Mouse (Mus musculus): ENCODE results near the gene Ppil1. TPM values are rescaled to one million over a fixed set of nuclear protein-coding genes. Genes with fewer than 3 reads are reported as not detected.
A peak's percentile ranks its signal among the peaks of the same experiment; 100 is the strongest.

The Ppil1 gene
- polyA plus RNA-seq, 1 experiment from 2014 or later: 126 TPM

- Histone ChIP-seq H3K4me1 (0 out of 2 replicates have a peak, but pooled peaks cover 4% of the 10 kb centered on the region), H3K36me3 (peaks cover 47% of the 10 kb centered on the region), H3K9ac (no peak overlapping the region), H3K4me2 (no peak overlapping the region), H3K4me3 (no peak overlapping the region), H3K9me3 (replicated peaks) (no peaks in the 10 kb centered on the region), H3K27me3 (replicated peaks) (peaks cover 19% of the 10 kb centered on the region), H3K27ac (no peak overlapping the region)
- no peak for ATAC-seq
- 82% methylated on average over 13 of the region's 13 CpGs for WGBS (ENCODE audit: insufficient replicate concordance)
These were observed 16.1 kb downstream of the Ppil1 start for GRCm38 (mm10) chr17:29247881-29248280.

GRCm38 (mm10) chr17:29246602-29247001 lies 17.4 kb downstream of the Ppil1 start:
- Histone ChIP-seq H3K4me3 (no peak overlapping the region), H3K9me3 (replicated peaks) (no peaks in the 10 kb centered on the region), H3K4me2 (no peak overlapping the region), H3K4me1 (0 out of 2 replicates have a peak, but pooled peaks cover 4% of the 10 kb centered on the region), H3K27ac (no peak overlapping the region), H3K27me3 (replicated peaks) (peaks cover 32% of the 10 kb centered on the region), H3K36me3 (peaks cover 34% of the 10 kb centered on the region), H3K9ac (no peak overlapping the region)
- no peak for ATAC-seq
- 33% methylated on average over 5 of the region's 5 CpGs for WGBS (ENCODE audit: insufficient replicate concordance)

GRCm38 (mm10) chr17:29245725-29246124 lies 18.3 kb downstream of the Ppil1 start:
- Histone ChIP-seq H3K27me3 (replicated peaks) (peaks cover 35% of the 10 kb centered on the region), H3K27ac (no peak overlapping the region), H3K4me1 (0 out of 2 replicates have a peak, but pooled peaks cover 4% of the 10 kb centered on the region), H3K9me3 (replicated peaks) (no peaks in the 10 kb centered on the region), H3K4me2 (no peak overlapping the region), H3K4me3 (no peak overlapping the region), H3K9ac (no peak overlapping the region), H3K36me3 (peaks cover 25% of the 10 kb centered on the region)
- no peak for ATAC-seq
- 28% methylated on average over 7 of the region's 7 CpGs for WGBS (ENCODE audit: insufficient replicate concordance)

GRCm38 (mm10) chr17:29244912-29245311 lies 19.1 kb downstream of the Ppil1 start:
- Histone ChIP-seq H3K27me3 (replicated peaks) (peaks cover 42% of the 10 kb centered on the region), H3K9ac (no peak overlapping the region), H3K9me3 (replicated peaks) (no peaks in the 10 kb centered on the region), H3K4me3 (no peak overlapping the region), H3K36me3 (peaks cover 17% of the 10 kb centered on the region), H3K4me2 (no peak overlapping the region), H3K4me1 (0 out of 2 replicates have a peak, but pooled peaks cover 4% of the 10 kb centered on the region), H3K27ac (no peak overlapping the region)
- ATAC-seq: no peak
- 47% methylated on average over 12 of the region's 12 CpGs for WGBS (ENCODE audit: insufficient replicate concordance)

DNA sequence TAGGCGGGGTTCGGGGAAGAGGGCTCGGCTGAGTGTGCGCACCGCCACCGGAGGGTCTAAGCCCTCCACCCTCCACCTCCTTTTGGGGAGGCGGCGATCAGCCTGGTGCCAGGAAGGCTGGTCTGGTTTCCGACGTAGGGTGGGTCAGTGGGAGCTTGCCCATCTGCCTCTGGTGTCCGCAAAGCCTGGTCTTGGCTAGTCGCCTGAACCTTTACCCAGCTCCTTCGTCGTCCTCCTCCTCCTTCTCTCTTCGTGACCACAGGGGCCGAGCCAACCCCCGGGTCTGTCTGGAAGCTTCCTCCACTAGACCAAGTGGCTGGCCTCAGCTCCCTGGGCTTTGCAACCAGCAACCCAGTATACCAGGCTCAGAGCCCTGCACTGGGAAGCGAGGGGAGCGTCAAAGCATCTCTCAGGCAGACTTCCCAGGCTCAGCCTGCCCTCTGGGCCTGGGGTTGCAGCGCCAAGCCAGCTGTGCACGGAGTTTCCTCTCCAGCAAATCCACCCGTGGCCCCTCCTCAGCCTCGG lies 25.5 kb downstream of the Ppil1 start:
- Histone ChIP-seq H3K36me3 (no peaks in the 10 kb centered on the region), H3K27me3 (replicated peaks) (peaks cover 93% of the 10 kb centered on the region), H3K27ac (no peak overlapping the region), H3K4me1 (peaks cover 13% of the 10 kb centered on the region; the same call in 1 of the 2 replicates), H3K9me3 (replicated peaks) (no peaks in the 10 kb centered on the region), H3K9ac (0 out of 2 replicates have a peak overlapping the region, but pooled peaks have one; percentile 45), H3K4me3 (peak overlapping the region; percentile 53), H3K4me2 (peak overlapping the region; percentile 70)
- no peak for ATAC-seq
- WGBS (ENCODE audit: insufficient replicate concordance): 5% methylated on average over 23 of the region's 23 CpGs

DNA sequence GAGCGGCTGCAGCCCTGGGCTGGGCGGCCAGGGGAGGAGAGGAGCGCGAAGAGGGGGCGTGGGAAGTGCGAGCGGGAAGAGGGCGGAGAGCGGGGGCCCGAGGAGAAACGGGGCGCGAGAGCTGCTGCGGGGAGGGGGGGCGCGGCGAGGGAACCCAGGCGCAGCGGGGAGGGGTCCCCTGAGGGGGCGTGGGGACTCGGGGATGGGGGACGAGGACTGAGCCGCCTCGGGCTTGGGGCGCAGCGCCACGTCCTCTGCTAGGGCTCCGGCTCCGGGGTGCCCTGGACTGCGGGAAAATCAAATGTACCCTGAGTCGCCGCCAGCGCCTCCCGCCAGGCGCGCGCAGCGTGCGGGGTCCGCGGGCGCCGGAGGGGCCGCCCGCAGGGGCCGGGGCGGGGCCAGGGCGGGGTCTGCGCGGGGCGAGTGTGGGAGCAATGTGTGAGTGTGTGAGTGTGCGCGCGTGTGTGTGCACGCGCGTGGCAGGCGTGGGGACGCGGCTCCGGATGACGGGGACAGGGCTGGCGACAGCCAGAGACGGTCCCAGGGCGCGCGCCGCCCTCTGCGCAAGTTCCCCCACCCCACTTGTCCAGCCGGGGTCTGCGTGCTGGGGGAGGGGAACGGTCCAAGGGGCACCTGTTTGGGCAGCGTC lies 26.1 kb downstream of the Ppil1 start, which contains the start of gene Cpne5:
Gene Cpne5, minus strand, starts transcription at position 396 of the 649 bp plus-strand sequence.
- H3K9ac ChIP-seq: peak within 1 kb of the TSS; percentile 45; the same call in 1 of the 2 replicates
- peak within 1 kb of the TSS; percentile 53 for H3K4me3 ChIP-seq
- WGBS (ENCODE audit: insufficient replicate concordance): under 1% methylated on average over 58 of the region's 73 CpGs
- H3K27me3 ChIP-seq (replicated peaks): peaks cover 93% of the 10 kb centered on the region
- no peak within 1 kb of the TSS for H3K27ac ChIP-seq
- no peaks in the 10 kb centered on the region for H3K36me3 ChIP-seq
- H3K9me3 ChIP-seq (replicated peaks): no peaks in the 10 kb centered on the region
- ATAC-seq: 0 out of 2 replicates have a peak, but pooled peaks have one; percentile 18
- H3K4me1 ChIP-seq: peaks cover 13% of the 10 kb centered on the region; the same call in 1 of the 2 replicates
- peak within 1 kb of the TSS; percentile 70 for H3K4me2 ChIP-seq

DNA sequence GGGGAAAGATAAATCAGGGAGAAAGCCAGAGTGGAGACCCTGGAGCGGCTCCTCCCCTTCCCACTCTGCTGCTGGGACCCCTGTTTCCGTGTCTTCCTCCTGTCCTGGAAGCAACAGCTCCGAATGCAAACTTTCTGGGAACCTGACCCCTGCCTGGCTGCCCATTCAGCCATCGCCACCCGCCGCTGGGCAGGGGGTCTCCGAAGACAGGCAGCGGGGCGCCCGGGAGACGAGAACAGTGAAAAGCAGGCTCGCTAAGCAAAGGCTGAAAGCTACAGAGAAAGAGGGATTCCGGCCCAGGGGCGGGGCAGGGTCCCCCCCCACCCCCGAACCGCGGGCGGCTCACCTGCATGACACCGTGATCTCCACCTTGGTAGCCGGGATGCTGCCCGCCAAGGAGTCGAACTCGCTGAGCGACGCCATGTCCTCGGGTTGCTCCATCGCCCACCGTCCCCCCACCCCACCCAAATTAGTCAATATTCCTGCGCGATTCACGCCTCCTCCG lies 26.7 kb downstream of the Ppil1 start:
- H3K4me3 ChIP-seq: peak overlapping the region; percentile 53
- 0 out of 2 replicates have a peak overlapping the region, but pooled peaks have one; percentile 45 for H3K9ac ChIP-seq
- peaks cover 93% of the 10 kb centered on the region for H3K27me3 ChIP-seq (replicated peaks)
- H3K9me3 ChIP-seq (replicated peaks): no peaks in the 10 kb centered on the region
- 1% methylated on average over 32 of the region's 32 CpGs for WGBS (ENCODE audit: insufficient replicate concordance)
- H3K27ac ChIP-seq: no peak overlapping the region
- H3K36me3 ChIP-seq: no peaks in the 10 kb centered on the region
- peaks cover 13% of the 10 kb centered on the region; the same call in 1 of the 2 replicates for H3K4me1 ChIP-seq
- ATAC-seq: no peak
- peak overlapping the region; percentile 70 for H3K4me2 ChIP-seq

GRCm38 (mm10) chr17:29236111-29236510 lies 27.9 kb downstream of the Ppil1 start:
- H3K9ac ChIP-seq: no peak overlapping the region
- peaks cover 13% of the 10 kb centered on the region; the same call in 1 of the 2 replicates for H3K4me1 ChIP-seq
- ATAC-seq: no peak
- WGBS (ENCODE audit: insufficient replicate concordance): 54% methylated on average over 7 of the region's 7 CpGs
- no peaks in the 10 kb centered on the region for H3K9me3 ChIP-seq (replicated peaks)
- H3K27me3 ChIP-seq (replicated peaks): peaks cover 85% of the 10 kb centered on the region
- no peaks in the 10 kb centered on the region for H3K36me3 ChIP-seq
- no peak overlapping the region for H3K4me3 ChIP-seq
- H3K27ac ChIP-seq: no peak overlapping the region
- H3K4me2 ChIP-seq: no peak overlapping the region

GRCm38 (mm10) chr17:29231109-29231508 lies 32.9 kb downstream of the Ppil1 start:
- Histone ChIP-seq H3K36me3 (no peaks in the 10 kb centered on the region), H3K9ac (no peak overlapping the region), H3K27ac (no peak overlapping the region), H3K4me2 (no peak overlapping the region), H3K4me3 (no peak overlapping the region), H3K27me3 (replicated peaks) (peaks cover 40% of the 10 kb centered on the region), H3K4me1 (no peaks in the 10 kb centered on the region), H3K9me3 (replicated peaks) (no peaks in the 10 kb centered on the region)
- ATAC-seq: no peak
- WGBS (ENCODE audit: insufficient replicate concordance): 55% methylated on average over 10 of the region's 10 CpGs

DNA sequence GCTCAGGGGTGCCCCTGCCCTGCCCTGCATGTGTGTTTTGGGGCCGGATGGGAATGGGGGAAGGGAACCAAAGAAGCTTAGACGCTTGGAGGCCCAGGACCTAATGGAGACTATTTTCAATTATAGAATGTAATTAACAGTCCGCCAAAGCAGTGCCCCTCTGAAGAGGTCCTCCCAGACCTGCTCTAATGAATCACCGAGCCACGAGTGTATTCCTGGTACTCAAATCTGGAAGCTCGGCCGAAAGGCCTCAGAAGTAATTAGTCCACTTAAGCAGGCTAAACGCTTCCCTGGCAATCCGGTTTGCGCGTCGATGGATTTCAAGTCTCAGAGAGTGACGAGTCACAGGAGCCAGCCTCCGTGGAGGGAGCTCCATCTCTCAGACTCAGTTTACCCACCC lies 43.4 kb downstream of the Ppil1 start:
- ATAC-seq: no peak
- Histone ChIP-seq H3K27me3 (replicated peaks) (peaks cover 7% of the 10 kb centered on the region; the same call in 1 of the 2 replicates), H3K9me3 (replicated peaks) (no peaks in the 10 kb centered on the region), H3K4me1 (no peaks in the 10 kb centered on the region), H3K9ac (no peak overlapping the region), H3K27ac (no peak overlapping the region), H3K36me3 (no peaks in the 10 kb centered on the region), H3K4me2 (no peak overlapping the region), H3K4me3 (no peak overlapping the region)
- WGBS (ENCODE audit: insufficient replicate concordance): 76% methylated on average over 14 of the region's 14 CpGs

- Histone ChIP-seq H3K36me3 (no peaks in the 10 kb centered on the region), H3K9me3 (replicated peaks) (no peaks in the 10 kb centered on the region), H3K27ac (no peak overlapping the region), H3K9ac (no peak overlapping the region), H3K4me3 (no peak overlapping the region), H3K4me2 (no peak overlapping the region), H3K4me1 (no peaks in the 10 kb centered on the region), H3K27me3 (replicated peaks) (peaks cover 32% of the 10 kb centered on the region)
- ATAC-seq: no peak
- 56% methylated on average over 5 of the region's 5 CpGs for WGBS (ENCODE audit: insufficient replicate concordance)
These were observed 46.0 kb downstream of the Ppil1 start for GRCm38 (mm10) chr17:29218017-29218416.

- Histone ChIP-seq H3K4me3 (no peak overlapping the region), H3K9ac (no peak overlapping the region), H3K9me3 (replicated peaks) (no peaks in the 10 kb centered on the region), H3K36me3 (no peaks in the 10 kb centered on the region), H3K27ac (no peak overlapping the region), H3K4me2 (no peak overlapping the region), H3K4me1 (peaks cover 6% of the 10 kb centered on the region; the same call in 1 of the 2 replicates), H3K27me3 (replicated peaks) (peaks cover 42% of the 10 kb centered on the region)
- ATAC-seq: no peak
- WGBS (ENCODE audit: insufficient replicate concordance): 49% methylated on average over 7 of the region's 7 CpGs
These were observed 47.9 kb downstream of the Ppil1 start for GRCm38 (mm10) chr17:29216078-29216477.

All from liver, embryonic 12.5 days (tissue).